Mouse (Mus musculus) CH12.LX (cell line): ENCODE data around the gene Smarca4. TPM values are rescaled to one million over a fixed set of nuclear protein-coding genes. Genes with fewer than 3 reads are reported as not detected.

ENCODE experiments used
- DNase-seq: peaks from one replicate; pipeline ENCODE4 v3.0.0-alpha.2; 2013; ENCODE audit errors: extremely low read depth
- H3K27ac ChIP-seq: 2 replicates; pipeline ENCODE4 v1.5.1; 2012; ENCODE audit warnings: low read depth, mild to moderate bottlenecking, control low read depth, moderate library complexity; ENCODE audit not compliant: insufficient read depth
- H3K27me3 ChIP-seq: replicated peaks from 2 replicates; pipeline ENCODE3; 2012; ENCODE audit warnings: inconsistent platforms
- H3K36me3 ChIP-seq, 2 experiments: replicated peaks in 1 of 2; 2 replicates each; pipeline versions ENCODE3 to v1.6.1; 2012; ENCODE audit warnings: inconsistent platforms in 1 of 2, low read length in 1 of 2, mild to moderate bottlenecking in 1 of 2, mixed read lengths in 1 of 2, moderate library complexity in 1 of 2; ENCODE audit not compliant: control insufficient read depth in 1 of 2, insufficient read depth in 1 of 2
- H3K4me1 ChIP-seq, 2 experiments: 2 replicates each; pipeline ENCODE4 v1.6.1; 2012; ENCODE audit warnings: inconsistent platforms in 1 of 2, moderate library complexity in 1 of 2; ENCODE audit not compliant: insufficient read depth in 2 of 2, control insufficient read depth in 1 of 2
- H3K4me2 ChIP-seq: 2 replicates; pipeline ENCODE4 v1.6.1; 2012; ENCODE audit warnings: low read depth, mild to moderate bottlenecking, control low read depth; ENCODE audit not compliant: poor library complexity, insufficient read depth, severe bottlenecking
- H3K4me3 ChIP-seq, 3 experiments: fragments of 150-350 bp in 1 of 3; sonication (generic) in 1 of 3; replicated peaks in 1 of 3; 2 replicates each; pipeline versions ENCODE3 to v1.5.1; 2011 to 2012; ENCODE audit warnings: low read depth in 2 of 3, low read length in 2 of 3, mild to moderate bottlenecking in 2 of 3, moderate library complexity in 2 of 3, control low read depth in 1 of 3, improper control_type of control experiment in 1 of 3, inconsistent platforms in 1 of 3, mixed read lengths in 1 of 3; ENCODE audit not compliant: poor library complexity in 1 of 3
- H3K79me2 ChIP-seq: replicated peaks from 2 replicates; pipeline ENCODE4 v1.6.1; 2012; ENCODE audit warnings: mild to moderate bottlenecking, moderate library complexity; ENCODE audit not compliant: control insufficient read depth, poor library complexity, insufficient read depth, severe bottlenecking; ENCODE audit errors: extremely low read depth
- H3K9ac ChIP-seq: 2 replicates; pipeline ENCODE4 v1.6.1; 2012; ENCODE audit warnings: low read depth, mild to moderate bottlenecking, control low read depth, moderate library complexity; ENCODE audit not compliant: insufficient read depth
- H3K9me3 ChIP-seq: replicated peaks from 2 replicates; pipeline ENCODE3; 2012; ENCODE audit warnings: low read length, inconsistent platforms, mixed read lengths
- BHLHE40 ChIP-seq: IDR thresholded peaks from 2 replicates; pipeline ENCODE4 v1.6.1; 2011; ENCODE audit warnings: mild to moderate bottlenecking, low read depth, low read length, improper control_type of control experiment
- CHD2 ChIP-seq: IDR thresholded peaks from 2 replicates; pipeline ENCODE4 v1.6.1; 2011; ENCODE audit warnings: low read length, improper control_type of control experiment
- E2F4 ChIP-seq: IDR thresholded peaks from 2 replicates; pipeline ENCODE4 v1.6.1; 2011; ENCODE audit warnings: low read depth, low read length, improper control_type of control experiment; ENCODE audit not compliant: insufficient replicate concordance
- ELF1 ChIP-seq: IDR thresholded peaks from 2 replicates; pipeline ENCODE4 v1.6.1; 2014; ENCODE audit warnings: low read depth, mild to moderate bottlenecking, inconsistent platforms, low read length, improper control_type of control experiment
- EP300 ChIP-seq: IDR thresholded peaks from 2 replicates; pipeline ENCODE4 v1.6.1; 2011; ENCODE audit warnings: low read length, improper control_type of control experiment
- ETS1 ChIP-seq: conservative IDR thresholded peaks from 2 replicates; pipeline ENCODE4 v1.6.1; 2012; ENCODE audit warnings: low read depth, mild to moderate bottlenecking, inconsistent platforms, low read length, improper control_type of control experiment, moderate library complexity
- HCFC1 ChIP-seq: IDR thresholded peaks from 2 replicates; pipeline ENCODE4 v1.6.1; 2012; ENCODE audit warnings: low read depth, mild to moderate bottlenecking, inconsistent platforms, low read length, improper control_type of control experiment
- IRF4 ChIP-seq: IDR thresholded peaks from 2 replicates; pipeline ENCODE4 v1.6.1; 2014; ENCODE audit warnings: low read depth, mild to moderate bottlenecking, inconsistent platforms, low read length, improper control_type of control experiment
- JUND ChIP-seq: conservative IDR thresholded peaks from 2 replicates; pipeline ENCODE4 v1.6.1; 2011; ENCODE audit warnings: low read depth, low read length, improper control_type of control experiment
- KAT2A ChIP-seq: IDR thresholded peaks from 2 replicates; pipeline ENCODE4 v1.6.1; 2012; ENCODE audit warnings: low read length, improper control_type of control experiment, inconsistent platforms; ENCODE audit not compliant: insufficient replicate concordance
- MAX ChIP-seq: IDR thresholded peaks from 2 replicates; pipeline ENCODE4 v1.6.1; 2011; ENCODE audit warnings: low read length, improper control_type of control experiment
- MEF2A ChIP-seq: IDR thresholded peaks from 2 replicates; pipeline ENCODE4 v1.6.1; 2014; ENCODE audit warnings: low read depth, mild to moderate bottlenecking, inconsistent platforms, low read length, improper control_type of control experiment, borderline replicate concordance
- MYC ChIP-seq: IDR thresholded peaks from 2 replicates; pipeline ENCODE4 v1.6.1; 2011; ENCODE audit warnings: low read depth, mild to moderate bottlenecking, improper control_type of control experiment, low read length
- NELFE ChIP-seq: IDR thresholded peaks from 2 replicates; pipeline ENCODE4 v1.6.1; 2011; ENCODE audit warnings: low read depth, low read length, improper control_type of control experiment
- NRF1 ChIP-seq: IDR thresholded peaks from 2 replicates; pipeline ENCODE4 v1.6.1; 2014; ENCODE audit warnings: low read depth, mild to moderate bottlenecking, inconsistent platforms, low read length, improper control_type of control experiment, moderate library complexity
- RCOR1 ChIP-seq: conservative IDR thresholded peaks from 2 replicates; pipeline ENCODE4 v1.6.1; 2012; ENCODE audit warnings: low read depth, mild to moderate bottlenecking, inconsistent platforms, low read length, improper control_type of control experiment
- SIN3A ChIP-seq: IDR thresholded peaks from 2 replicates; pipeline ENCODE4 v1.6.1; 2012; ENCODE audit warnings: low read length, improper control_type of control experiment, inconsistent platforms
- SMC3 ChIP-seq: IDR thresholded peaks from 2 replicates; pipeline ENCODE4 v1.6.1; 2011; ENCODE audit warnings: low read depth, low read length, improper control_type of control experiment
- TBP ChIP-seq: conservative IDR thresholded peaks from 2 replicates; pipeline ENCODE4 v1.6.1; 2011; ENCODE audit warnings: low read depth, low read length, improper control_type of control experiment
- TCF12 ChIP-seq: IDR thresholded peaks from 2 replicates; pipeline ENCODE4 v1.6.1; 2014; ENCODE audit warnings: low read depth, mild to moderate bottlenecking, inconsistent platforms, low read length, improper control_type of control experiment
- USF1 ChIP-seq: IDR thresholded peaks from 2 replicates; pipeline ENCODE4 v1.6.1; 2014; ENCODE audit warnings: low read depth, mild to moderate bottlenecking, inconsistent platforms, low read length, improper control_type of control experiment
- ZMIZ1 ChIP-seq: IDR thresholded peaks from 2 replicates; pipeline ENCODE4 v1.6.1; 2012; ENCODE audit warnings: low read depth, mild to moderate bottlenecking, inconsistent platforms, low read length, improper control_type of control experiment
- dilution Hi-C: fragments of 300-500 bp; cut with MboI; formaldehyde crosslinking; loops from 2 replicates; pipeline ENCODE4 v1.14.3; 2020; ENCODE audit warnings: low sequenced_read_pairs; ENCODE audit not compliant: extremely low pct_unique_long_range_greater_than_20kb, extremely low pct_ligation_motif_present
- in situ Hi-C: fragments of 300-500 bp; cut with MboI; formaldehyde crosslinking; loops from 3 replicates; pipeline ENCODE4 v1.14.3; 2019; ENCODE audit warnings: low sequenced_read_pairs, low pct_ligation_motif_present, low pct_unique_long_range_greater_than_20kb, mixed read lengths
- polyA plus RNA-seq: library from polyadenylated mRNA; unstranded; fragments of >175 nt; gene quantifications from 2 replicates; pipeline ENCODE4 v1.2.1, GENCODE M21; 2012; ENCODE audit warnings: low read depth; ENCODE audit not compliant: insufficient read length
- total RNA-seq, 2 experiments: library from RNA; depleted of rRNA; stranded (reverse); fragments of 300-350 nt in 1 of 2; fragments of >200 nt in 1 of 2; gene quantifications; 2 replicates each; pipeline ENCODE4 v1.2.3; 2012 to 2014

The Smarca4 gene
- total and polyA plus RNA-seq, 3 experiments: 33.8 to 86.2 (median 74.3) TPM

DNA sequence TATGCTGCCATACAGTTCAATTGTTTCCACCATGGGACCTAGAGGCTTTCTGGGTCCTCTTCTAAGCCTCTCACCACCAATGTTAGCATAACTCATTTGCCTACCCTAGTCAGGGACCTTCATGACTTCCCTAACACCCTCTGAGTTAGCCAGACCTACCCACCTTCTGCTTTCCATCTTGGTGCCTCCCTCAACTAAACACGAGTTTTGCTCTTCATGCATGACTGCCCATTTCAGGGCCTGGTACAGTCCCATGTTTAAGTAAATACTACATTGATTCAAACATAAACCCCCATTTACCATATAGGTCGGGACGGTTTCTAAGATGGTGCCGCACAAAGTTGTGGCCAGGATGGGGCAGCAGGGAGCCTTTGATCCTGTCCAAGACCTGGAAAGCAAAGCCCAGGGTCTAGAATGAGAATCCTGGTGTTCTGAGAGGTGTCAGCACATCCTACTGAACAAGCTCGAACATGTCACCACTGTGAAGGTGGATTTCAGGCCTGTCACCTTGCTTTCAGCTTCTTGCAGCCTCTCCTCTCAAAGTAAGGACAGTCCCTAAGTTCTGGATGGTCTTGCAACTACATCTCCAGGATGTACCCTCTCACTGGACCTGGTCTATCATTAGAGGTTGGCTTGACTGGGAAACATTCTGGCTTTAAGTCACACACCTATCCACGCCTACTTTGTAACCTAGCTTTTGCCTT is 24.7 kb upstream of the Smarca4 start:
- in situ Hi-C loops (loop anchor here (5.0 kb wide), 1 partner anchor 44 kb away; the partner anchor contains the start of gene Carm1), dilution Hi-C loops (no loop called here)
- Histone ChIP-seq H3K4me3 (peak overlapping the region; percentile 89 to 99 (median 97)), H3K9me3 (no peaks in the 10 kb centered on the region), H3K4me1 (peaks cover 12 to 65% of the 10 kb centered on the region in 2 experiments), H3K27ac (peak overlapping the region; percentile 87), H3K79me2 (peaks cover 18% of the 10 kb centered on the region), H3K4me2 (peak overlapping the region; percentile 94), H3K9ac (peak overlapping the region; percentile 67), H3K27me3 (no peaks in the 10 kb centered on the region), H3K36me3 (peaks cover 38 to 64% of the 10 kb centered on the region in 2 experiments)
- DNase-seq: peak; percentile 88
- TF ChIP-seq NELFE (0 out of 2 replicates have a peak, but pooled peaks have one; percentile 33), TBP (no peak), BHLHE40 (peak; percentile 37; the same call in 1 of the 2 replicates), MYC (0 out of 2 replicates have a peak, but pooled peaks have one; percentile 29), MEF2A (0 out of 2 replicates have a peak, but pooled peaks have one; percentile 16), NRF1 (no peak), HCFC1 (peak; percentile 25; the same call in 1 of the 2 replicates), ETS1 (no peak)

DNA sequence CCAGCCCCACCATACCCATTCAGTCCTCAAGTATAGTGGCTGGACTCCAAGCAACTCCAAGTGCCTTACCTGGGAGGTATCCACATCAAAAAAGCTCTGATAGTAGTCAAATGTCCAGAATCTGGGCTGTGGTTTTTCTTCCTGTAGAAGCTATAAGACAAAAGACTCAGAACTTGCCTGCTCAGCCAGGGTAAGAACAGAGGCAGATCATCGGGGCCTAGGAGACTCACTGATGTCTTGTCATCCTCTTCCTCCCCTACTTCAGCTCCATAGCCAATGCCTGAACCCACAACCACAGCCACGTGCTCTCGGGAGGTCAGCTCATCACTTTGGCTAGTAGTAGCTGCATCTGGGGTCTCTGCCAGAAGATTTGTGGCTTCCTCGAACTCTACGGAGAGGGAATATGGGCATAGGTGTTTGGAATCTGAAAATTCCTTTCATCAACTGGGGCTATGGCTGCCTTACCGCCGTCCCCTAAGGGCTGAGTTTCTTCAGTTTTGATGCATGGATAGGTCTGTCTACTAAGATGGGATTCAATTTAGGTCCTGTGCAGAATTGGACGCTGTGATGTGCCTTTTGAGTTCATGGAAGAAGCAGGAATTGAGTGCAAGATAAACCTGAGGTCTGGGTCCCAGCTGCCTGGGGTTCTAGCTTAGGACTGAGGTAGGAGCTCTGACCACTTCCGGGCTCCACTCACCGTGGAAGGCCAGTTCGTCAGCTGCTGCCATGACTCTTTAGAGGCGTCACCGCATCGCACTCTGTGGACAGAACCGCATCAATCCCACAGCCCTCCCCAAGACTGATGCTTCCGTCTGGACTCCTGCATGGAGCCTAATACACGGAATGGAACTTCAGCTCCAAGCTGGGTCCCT is 23.9 kb upstream of the Smarca4 start:
- DNase-seq: no peak
- Histone ChIP-seq H3K4me3 (peak overlapping the region; percentile 89 to 99 (median 97)), H3K9me3 (no peaks in the 10 kb centered on the region), H3K27me3 (no peaks in the 10 kb centered on the region), H3K36me3 (peaks cover 30 to 60% of the 10 kb centered on the region in 2 experiments), H3K79me2 (peaks cover 18% of the 10 kb centered on the region), H3K27ac (peak overlapping the region; percentile 87), H3K9ac (peak overlapping the region; percentile 67), H3K4me1 (peaks cover 12 to 65% of the 10 kb centered on the region in 2 experiments), H3K4me2 (peak overlapping the region; percentile 94)
- dilution Hi-C loops: no loop called here
- no peak for TF ChIP-seq RCOR1
- 0 out of 2 replicates have a peak, but pooled peaks have one; percentile 8 for TF ChIP-seq CHD2
- TF ChIP-seq IRF4: no peak
- no peak for TF ChIP-seq MAX
- TF ChIP-seq JUND: no peak
- TF ChIP-seq SIN3A: no peak
- no peak for TF ChIP-seq USF1
- peak; percentile 53 for TF ChIP-seq ZMIZ1
- TF ChIP-seq MYC: 0 out of 2 replicates have a peak, but pooled peaks have one; percentile 5
- no peak for TF ChIP-seq KAT2A
- TF ChIP-seq E2F4: no peak
- TF ChIP-seq BHLHE40: no peak
- TF ChIP-seq EP300: no peak
- TF ChIP-seq SMC3: no peak
- TF ChIP-seq ELF1: no peak
- TF ChIP-seq TCF12: no peak
- in situ Hi-C loops: loop anchor here (5.0 kb wide), 1 partner anchor 45 kb away; the partner anchor contains the start of gene Carm1
